Mouse (Mus musculus): ENCODE measurements at regions not wholly inside any gene's neighbourhood (a gene's known extent, or its start where the extent isn't known, plus 50 kb on each side); places are given as distances from the start of the nearest gene placed in this dataset.

- ATAC-seq: peak; percentile 28
Observed at GRCm38 (mm10) chr15:36427334-36427733, 580.2 kb downstream of the Zfp706 start.

GRCm38 (mm10) chr15:36425902-36426301 lies 581.7 kb downstream of the Zfp706 start:
- no peak for ATAC-seq

GRCm38 (mm10) chr15:36424047-36424446 lies 583.5 kb downstream of the Zfp706 start:
- no peak for ATAC-seq

- no peak for ATAC-seq
Observed at GRCm38 (mm10) chr15:36422781-36423180, 584.8 kb downstream of the Zfp706 start.

- no peak for ATAC-seq
Observed at GRCm38 (mm10) chr15:36419943-36420480, 587.6 kb downstream of the Zfp706 start.

- ATAC-seq: no peak
Observed at GRCm38 (mm10) chr15:36417426-36417825, 590.1 kb downstream of the Zfp706 start.

- ATAC-seq: peak; percentile 79
Observed at GRCm38 (mm10) chr15:36415552-36416249, 591.9 kb downstream of the Zfp706 start.

- no peak for ATAC-seq
Observed at GRCm38 (mm10) chr15:36412016-36412415, 595.6 kb downstream of the Zfp706 start.

GRCm38 (mm10) chr15:36405446-36405845 lies 602.1 kb downstream of the Zfp706 start:
- no peak for ATAC-seq

GRCm38 (mm10) chr15:36403336-36404119 lies 604.0 kb downstream of the Zfp706 start:
- ATAC-seq: no peak

- ATAC-seq: no peak
Observed at GRCm38 (mm10) chr15:36402051-36402450, 605.5 kb downstream of the Zfp706 start.

GRCm38 (mm10) chr15:36400311-36400840 lies 607.2 kb downstream of the Zfp706 start:
- no peak for ATAC-seq

- no peak for ATAC-seq
Observed at GRCm38 (mm10) chr15:36399355-36400012, 608.1 kb downstream of the Zfp706 start.

- ATAC-seq: no peak
Observed at GRCm38 (mm10) chr15:36398099-36398982, 609.2 kb downstream of the Zfp706 start.

GRCm38 (mm10) chr15:36396791-36397190 lies 610.8 kb downstream of the Zfp706 start:
- ATAC-seq: peak; percentile 31

GRCm38 (mm10) chr15:36396245-36396644 lies 611.3 kb downstream of the Zfp706 start:
- peak; percentile 90 for ATAC-seq

- ATAC-seq: no peak
Observed at GRCm38 (mm10) chr15:36395672-36396050, 611.9 kb downstream of the Zfp706 start.

GRCm38 (mm10) chr15:36394914-36395671 lies 612.5 kb downstream of the Zfp706 start:
- ATAC-seq: no peak

- no peak for ATAC-seq
Observed at GRCm38 (mm10) chr15:36389775-36390174, 617.8 kb downstream of the Zfp706 start.

- no peak for ATAC-seq
Observed at GRCm38 (mm10) chr15:36381228-36381671, 626.3 kb downstream of the Zfp706 start.
